Mouse (Mus musculus) forebrain, embryonic 15.5 days (tissue): ENCODE data around the gene Gpcpd1. TPM values are rescaled to one million over a fixed set of nuclear protein-coding genes. Genes with fewer than 3 reads are reported as not detected.

Experiments used
- ATAC-seq: fragments of 200-750 bp; cut with Nextera tagmentation; replicated peaks from 2 replicates; pipeline ENCODE4 v1.8.0; 2017; ENCODE audit warnings: mild to moderate bottlenecking, moderate TSS enrichment, moderate library complexity
- H3K27ac ChIP-seq: fragments of 300-500 bp; sonication (generic); replicated peaks from 2 replicates; pipeline ENCODE4 v1.5.1; 2015; ENCODE audit warnings: mild to moderate bottlenecking, inconsistent platforms
- H3K27me3 ChIP-seq: fragments of 300-500 bp; sonication (generic); 2 replicates; pipeline ENCODE4 v1.6.1; 2015; ENCODE audit warnings: inconsistent platforms
- H3K36me3 ChIP-seq: fragments of 300-500 bp; sonication (generic); 2 replicates; pipeline ENCODE4 v1.6.1; 2015; ENCODE audit warnings: mild to moderate bottlenecking, inconsistent platforms
- H3K4me1 ChIP-seq: fragments of 300-500 bp; sonication (generic); 2 replicates; pipeline ENCODE4 v1.6.1; 2015; ENCODE audit warnings: inconsistent platforms
- H3K4me2 ChIP-seq: fragments of 300-500 bp; sonication (generic); replicated peaks from 2 replicates; pipeline ENCODE4 v1.6.1; 2015; ENCODE audit warnings: mild to moderate bottlenecking, inconsistent platforms
- H3K4me3 ChIP-seq: fragments of 300-500 bp; sonication (generic); 2 replicates; pipeline ENCODE4 v1.5.1; 2015; ENCODE audit warnings: mild to moderate bottlenecking, inconsistent platforms
- H3K9ac ChIP-seq: fragments of 300-500 bp; sonication (generic); replicated peaks from 2 replicates; pipeline ENCODE4 v1.6.1; 2015; ENCODE audit warnings: mild to moderate bottlenecking, inconsistent platforms
- H3K9me3 ChIP-seq: fragments of 300-500 bp; sonication (generic); 2 replicates; pipeline ENCODE4 v1.6.1; 2016; ENCODE audit warnings: inconsistent platforms
- WGBS: fragments of 180-500 bp; shearing (Covaris S2); methylation state at CpG from one replicate; pipeline ENCODE4 v1.1.7; 2015; ENCODE audit warnings: mixed read lengths; 5-methylcytosine and 5-hydroxymethylcytosine counted together
- polyA plus RNA-seq: library from polyadenylated mRNA; unstranded; fragments of >200 nt; fragmentation: Nextera tagmentation; extraction: Ambion mirVana; gene quantifications from 2 replicates; pipeline ENCODE4 v1.2.1, GENCODE M21; 2015

Gpcpd1 gene
- polyA plus RNA-seq, 1 experiment from 2014 or later, result 85.7 TPM

GRCm38 (mm10) chr2:132493184-132493583 is 94.3 kb downstream of the Gpcpd1 start:
- H3K4me1 ChIP-seq, result no peaks in the 10 kb centered on the region
- no peak for ATAC-seq
- H3K9me3 ChIP-seq, result no peaks in the 10 kb centered on the region
- H3K36me3 ChIP-seq, result no peaks in the 10 kb centered on the region
- no peak overlapping the region for H3K9ac ChIP-seq
- no peak overlapping the region for H3K27ac ChIP-seq
- no peak overlapping the region for H3K4me3 ChIP-seq
- 91% methylated on average over 4 of the region's 4 CpGs for WGBS
- no peaks in the 10 kb centered on the region for H3K27me3 ChIP-seq
- H3K4me2 ChIP-seq, result no peak overlapping the region

DNA sequence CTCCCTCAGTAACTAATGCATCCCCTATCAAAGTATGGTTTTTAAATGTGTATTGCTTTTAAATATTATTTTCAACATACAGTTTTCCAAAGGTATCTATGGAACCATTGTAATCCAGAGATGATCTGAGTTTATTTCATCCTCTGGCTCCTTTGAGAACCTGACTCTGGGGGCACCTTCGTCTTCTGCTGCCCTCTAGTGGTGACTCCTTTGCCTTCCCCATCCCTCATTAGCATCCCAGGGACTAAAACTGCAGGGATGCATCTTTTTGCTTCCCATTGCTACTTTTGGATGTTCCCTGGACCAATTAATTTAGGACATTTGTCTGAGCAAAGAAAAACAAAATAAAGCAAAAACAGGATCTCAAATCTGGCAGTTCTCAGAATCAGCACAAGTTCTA is 102.1 kb downstream of the Gpcpd1 start:
- H3K27ac ChIP-seq, result no peak overlapping the region
- no peak overlapping the region for H3K4me2 ChIP-seq
- no peaks in the 10 kb centered on the region for H3K36me3 ChIP-seq
- H3K9me3 ChIP-seq, result no peaks in the 10 kb centered on the region
- no peaks in the 10 kb centered on the region for H3K27me3 ChIP-seq
- H3K4me1 ChIP-seq, result no peaks in the 10 kb centered on the region
- no peak overlapping the region for H3K9ac ChIP-seq
- 0% methylated on average over 1 of the region's 1 CpGs for WGBS
- peak; percentile 79 for ATAC-seq
- no peak overlapping the region for H3K4me3 ChIP-seq

DNA sequence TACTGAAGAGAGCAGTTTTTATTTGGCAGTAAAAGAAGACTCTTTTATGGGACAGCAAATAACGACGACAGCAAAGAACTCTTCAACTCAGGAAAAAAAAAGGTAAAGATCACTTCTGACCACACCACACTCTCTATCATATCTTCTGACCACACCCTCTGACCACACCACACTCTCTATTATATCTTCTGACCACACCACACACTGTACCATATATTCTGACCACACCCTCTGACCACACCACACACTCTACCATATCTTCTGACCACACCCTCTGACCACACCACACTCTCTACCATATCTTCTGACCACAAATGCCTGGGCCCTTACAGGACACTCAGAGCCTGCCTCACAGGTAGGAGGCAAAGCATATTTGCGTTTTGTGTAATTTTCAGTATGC is 106.0 kb downstream of the Gpcpd1 start:
- Histone ChIP-seq H3K4me1 (no peaks in the 10 kb centered on the region), H3K27ac (no peak overlapping the region), H3K9ac (no peak overlapping the region), H3K27me3 (no peaks in the 10 kb centered on the region), H3K36me3 (no peaks in the 10 kb centered on the region), H3K4me3 (no peak overlapping the region), H3K9me3 (no peaks in the 10 kb centered on the region), H3K4me2 (no peak overlapping the region)
- WGBS, result 81% methylated on average over 3 of the region's 3 CpGs
- ATAC-seq, result no peak

Other genes with a start within 250 kb of the Gpcpd1 start
- 5.0 and 5.1 TPM in 2 replicates for gene Prokr2, start 202.3 kb downstream of the Gpcpd1 start, polyA plus RNA-seq
- 22.1 and 24.6 TPM in 2 replicates for gene Shld1, start 99.2 kb upstream of the Gpcpd1 start, polyA plus RNA-seq
- gene Chgb, start 193.5 kb upstream of the Gpcpd1 start, polyA plus RNA-seq, result 36.3 and 39.4 TPM in 2 replicates
- 28.0 and 31.7 TPM in 2 replicates for gene Trmt6, start 228.3 kb upstream of the Gpcpd1 start, polyA plus RNA-seq
- 8.7 and 8.8 TPM in 2 replicates for gene Mcm8, start 228.4 kb upstream of the Gpcpd1 start, polyA plus RNA-seq